Mouse (Mus musculus): ENCODE data around the gene P3h1. TPM values are rescaled to one million over a fixed set of nuclear protein-coding genes. Genes with fewer than 3 reads are reported as not detected.

P3h1 gene
- polyA plus RNA-seq, 1 experiment from 2014 or later: 15.5 TPM

DNA sequence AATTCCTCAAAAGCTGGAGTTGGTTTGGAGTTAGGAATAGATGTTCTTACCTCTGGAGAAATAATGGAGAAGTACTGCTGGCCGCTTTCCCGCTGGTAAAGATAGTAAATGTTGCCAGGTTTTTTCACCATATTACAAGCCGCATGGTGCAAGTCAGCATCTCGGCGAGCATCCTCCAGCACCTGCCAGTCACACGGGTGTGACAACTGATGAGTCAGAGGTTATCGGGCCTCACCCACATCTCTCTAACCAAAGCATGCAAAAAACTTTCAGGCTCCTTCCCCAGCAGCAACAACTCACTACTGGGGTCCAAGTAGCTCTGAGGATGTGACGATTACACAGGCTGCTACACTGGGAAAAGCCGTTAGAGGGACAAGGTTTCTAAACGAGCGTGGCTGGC lies 6.0 kb upstream of the P3h1 start:
- Histone ChIP-seq H3K27ac (ENCODE audit: low read depth, low read length) (no peak overlapping the region), H3K4me1 (ENCODE audit: control insufficient read depth, insufficient read depth, low read length) (peaks cover 5% of the 10 kb centered on the region), H3K9ac (ENCODE audit: low read length) (no peak overlapping the region), H3K36me3 (ENCODE audit: control insufficient read depth, insufficient read depth, low read length) (peaks cover 9% of the 10 kb centered on the region; the same call in 1 of the 2 replicates), H3K4me3 (ENCODE audit: low read depth, low read length) (no peak overlapping the region), H3K27me3 (ENCODE audit: control insufficient read depth, insufficient read depth, low read length) (no peaks in the 10 kb centered on the region), H3K9me3 (ENCODE audit: control insufficient read depth, low read length) (no peaks in the 10 kb centered on the region), H3K4me2 (no peak overlapping the region)
- ATAC-seq (ENCODE audit: low FRiP score) (no peak), DNase-seq (ENCODE audit: low spot score, missing footprints) (no peak)
- 95% methylated on average over 11 of the region's 11 CpGs for WGBS

DNA sequence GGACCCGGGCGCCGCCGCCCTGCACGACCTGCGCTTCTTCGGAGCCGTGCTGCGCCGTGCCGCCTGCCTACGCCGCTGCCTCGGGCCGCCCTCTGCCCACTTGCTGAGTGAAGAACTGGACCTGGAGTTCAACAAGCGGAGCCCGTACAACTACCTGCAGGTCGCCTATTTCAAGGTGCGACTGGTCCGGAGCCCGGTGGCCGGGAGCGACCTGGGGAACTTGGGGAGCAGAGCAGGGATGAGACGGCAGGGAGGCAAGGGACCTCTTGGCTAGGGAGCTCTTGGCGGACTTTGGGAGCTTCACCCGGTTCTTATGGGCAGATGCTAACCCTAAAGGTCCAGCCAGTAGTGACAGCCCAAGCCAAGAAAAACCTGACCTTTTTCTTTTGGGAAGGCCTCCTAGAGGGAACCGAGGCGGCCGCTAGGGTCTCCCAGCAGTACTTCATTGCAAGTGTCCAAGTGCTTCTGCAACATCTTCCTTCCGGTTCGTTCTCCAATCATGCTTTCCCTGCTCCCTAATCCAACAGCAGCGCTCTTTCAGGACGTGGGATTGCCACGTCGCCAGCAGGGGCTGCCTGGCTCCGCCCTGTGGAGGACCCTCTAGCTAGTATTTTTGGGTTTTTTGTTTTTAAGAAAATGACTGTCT lies 664 bp downstream of the P3h1 start:
- no peaks in the 10 kb centered on the region for H3K27me3 ChIP-seq (ENCODE audit: control insufficient read depth, insufficient read depth, low read length)
- peak; percentile 96 for DNase-seq (ENCODE audit: low spot score, missing footprints)
- peak overlapping the region; percentile 92 for H3K4me2 ChIP-seq
- no peaks in the 10 kb centered on the region for H3K9me3 ChIP-seq (ENCODE audit: control insufficient read depth, low read length)
- H3K36me3 ChIP-seq (ENCODE audit: control insufficient read depth, insufficient read depth, low read length): no peaks in the 10 kb centered on the region
- WGBS: under 1% methylated on average over 34 of the region's 36 CpGs
- H3K9ac ChIP-seq (ENCODE audit: low read length): peak overlapping the region; percentile 71
- peaks cover 15% of the 10 kb centered on the region for H3K4me1 ChIP-seq (ENCODE audit: control insufficient read depth, insufficient read depth, low read length)
- peak; percentile 22 for ATAC-seq (ENCODE audit: low FRiP score)
- H3K27ac ChIP-seq (ENCODE audit: low read depth, low read length): no peak overlapping the region; the same call in 1 of the 2 replicates
- peak overlapping the region; percentile 85 for H3K4me3 ChIP-seq (ENCODE audit: low read depth, low read length)

DNA sequence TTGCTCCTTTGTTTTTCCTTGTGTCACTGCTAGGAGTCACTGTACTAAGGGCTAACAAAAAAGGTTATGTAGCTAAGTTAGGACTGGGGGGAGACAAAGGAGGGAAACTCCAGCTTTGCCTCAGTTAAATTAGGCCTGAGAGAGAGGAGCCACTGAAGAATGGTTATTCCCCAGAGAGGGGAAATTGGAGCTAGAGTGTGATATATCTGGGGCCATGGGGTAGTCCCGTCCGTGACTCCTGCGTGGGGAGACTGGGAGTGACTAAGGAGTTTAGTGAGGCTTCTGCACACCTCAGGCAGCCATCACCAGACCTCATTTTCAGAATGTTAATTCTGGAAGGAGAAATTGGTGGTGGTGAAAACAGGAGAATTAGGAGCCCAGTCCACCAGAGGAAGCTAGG lies 1.6 kb downstream of the P3h1 start:
- 82% methylated on average over 3 of the region's 3 CpGs for WGBS
- H3K27me3 ChIP-seq (ENCODE audit: control insufficient read depth, insufficient read depth, low read length): no peaks in the 10 kb centered on the region
- H3K36me3 ChIP-seq (ENCODE audit: control insufficient read depth, insufficient read depth, low read length): no peaks in the 10 kb centered on the region
- ATAC-seq (ENCODE audit: low FRiP score) (no peak), DNase-seq (ENCODE audit: low spot score, missing footprints) (no peak)
- no peak overlapping the region for H3K27ac ChIP-seq (ENCODE audit: low read depth, low read length)
- no peak overlapping the region for H3K9ac ChIP-seq (ENCODE audit: low read length)
- no peaks in the 10 kb centered on the region for H3K9me3 ChIP-seq (ENCODE audit: control insufficient read depth, low read length)
- peak overlapping the region; percentile 7; the same call in 1 of the 2 replicates for H3K4me3 ChIP-seq (ENCODE audit: low read depth, low read length)
- peaks cover 15% of the 10 kb centered on the region for H3K4me1 ChIP-seq (ENCODE audit: control insufficient read depth, insufficient read depth, low read length)
- peak overlapping the region; percentile 92 for H3K4me2 ChIP-seq

DNA sequence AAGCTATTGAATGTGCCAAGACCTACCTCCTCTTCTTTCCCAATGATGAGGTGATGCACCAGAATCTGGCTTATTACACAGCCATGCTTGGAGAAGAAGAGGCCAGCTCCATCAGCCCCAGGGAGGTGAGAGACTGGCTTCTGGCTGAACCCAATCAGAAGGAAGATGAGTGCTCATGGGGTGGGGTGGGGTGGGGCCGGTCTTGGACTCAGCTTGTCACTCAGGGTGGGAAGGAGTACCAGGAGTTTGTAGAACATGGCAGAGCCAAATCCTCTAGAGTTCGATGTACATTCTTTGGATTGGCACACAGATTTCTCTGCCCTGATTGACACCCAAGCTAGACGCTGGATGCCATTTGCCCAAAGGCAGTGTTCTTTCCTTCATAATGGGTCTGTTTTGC lies 5.9 kb downstream of the P3h1 start:
- no peak for ATAC-seq (ENCODE audit: low FRiP score)

DNA sequence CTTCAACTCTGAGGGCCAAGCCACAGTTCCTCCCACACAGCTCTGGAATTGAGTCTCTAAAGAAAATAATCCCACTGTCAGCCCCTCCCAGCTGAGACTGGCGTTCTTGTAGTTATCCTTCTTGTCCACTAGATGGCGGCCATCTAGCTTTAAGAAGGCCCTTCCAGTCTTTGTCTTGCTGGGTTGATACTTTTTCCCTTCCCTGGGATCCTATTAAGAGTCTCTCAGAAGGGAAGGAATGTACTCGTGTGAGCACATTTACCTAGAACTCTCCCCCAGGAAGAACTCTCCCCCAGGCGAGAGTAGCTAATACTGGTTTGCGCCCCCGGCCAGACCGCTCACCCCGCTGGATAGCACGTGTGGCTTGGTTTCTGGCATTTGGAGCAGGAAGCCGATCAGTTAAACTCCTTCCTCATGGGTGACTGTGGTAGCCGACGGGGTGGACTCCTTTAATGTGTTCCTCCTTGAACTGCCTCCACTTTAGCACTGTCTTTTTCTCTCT lies 6.5 kb downstream of the P3h1 start:
- no peak overlapping the region for H3K4me3 ChIP-seq (ENCODE audit: low read depth, low read length)
- no peaks in the 10 kb centered on the region for H3K27me3 ChIP-seq (ENCODE audit: control insufficient read depth, insufficient read depth, low read length)
- ATAC-seq (ENCODE audit: low FRiP score) (peak; percentile 81), DNase-seq (ENCODE audit: low spot score, missing footprints) (peak; percentile 95)
- H3K27ac ChIP-seq (ENCODE audit: low read depth, low read length): no peak overlapping the region; the same call in 1 of the 2 replicates
- no peaks in the 10 kb centered on the region for H3K9me3 ChIP-seq (ENCODE audit: control insufficient read depth, low read length)
- H3K36me3 ChIP-seq (ENCODE audit: control insufficient read depth, insufficient read depth, low read length): 0 out of 2 replicates have a peak, but pooled peaks cover 2% of the 10 kb centered on the region
- peak overlapping the region; percentile 39; the same call in 1 of the 2 replicates for H3K9ac ChIP-seq (ENCODE audit: low read length)
- 0 out of 2 replicates have a peak, but pooled peaks cover 2% of the 10 kb centered on the region for H3K4me1 ChIP-seq (ENCODE audit: control insufficient read depth, insufficient read depth, low read length)
- 47% methylated on average over 12 of the region's 12 CpGs for WGBS
- H3K4me2 ChIP-seq: 0 out of 2 replicates have a peak overlapping the region, but pooled peaks have one; percentile 2

More for the DNA sequence above, 5.9 kb downstream of the P3h1 start:
- Histone ChIP-seq H3K9me3 (ENCODE audit: control insufficient read depth, low read length) (no peaks in the 10 kb centered on the region), H3K9ac (ENCODE audit: low read length) (no peak overlapping the region), H3K4me3 (ENCODE audit: low read depth, low read length) (no peak overlapping the region), H3K36me3 (ENCODE audit: control insufficient read depth, insufficient read depth, low read length) (no peaks in the 10 kb centered on the region), H3K27me3 (ENCODE audit: control insufficient read depth, insufficient read depth, low read length) (no peaks in the 10 kb centered on the region), H3K4me2 (no peak overlapping the region), H3K27ac (ENCODE audit: low read depth, low read length) (no peak overlapping the region), H3K4me1 (ENCODE audit: control insufficient read depth, insufficient read depth, low read length) (peaks cover 5% of the 10 kb centered on the region)
- DNase-seq (ENCODE audit: low spot score, missing footprints): no peak
- 72% methylated on average over 3 of the region's 3 CpGs for WGBS

DNA sequence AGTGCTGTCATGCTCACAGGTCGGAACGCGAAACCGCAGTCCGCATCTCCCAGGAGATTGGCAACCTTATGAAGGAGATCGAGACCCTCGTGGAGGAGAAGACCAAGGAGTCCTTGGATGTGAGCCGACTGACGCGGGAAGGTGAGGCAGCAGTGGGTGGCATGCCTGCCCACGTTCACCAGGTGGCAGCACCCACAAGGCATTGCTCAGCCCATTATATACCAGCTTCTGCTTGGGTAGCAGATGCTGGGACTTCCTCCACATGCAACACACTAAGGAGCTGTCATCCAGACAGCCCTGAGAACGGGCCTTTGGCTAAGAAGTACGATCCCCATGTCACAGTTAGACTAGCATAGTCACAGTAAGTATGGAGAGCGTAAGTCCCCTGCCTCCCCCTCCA lies 8.9 kb downstream of the P3h1 start:
- Histone ChIP-seq H3K27me3 (ENCODE audit: control insufficient read depth, insufficient read depth, low read length) (no peaks in the 10 kb centered on the region), H3K4me3 (ENCODE audit: low read depth, low read length) (no peak overlapping the region), H3K4me2 (no peak overlapping the region), H3K9ac (ENCODE audit: low read length) (no peak overlapping the region), H3K9me3 (ENCODE audit: control insufficient read depth, low read length) (no peaks in the 10 kb centered on the region), H3K36me3 (ENCODE audit: control insufficient read depth, insufficient read depth, low read length) (0 out of 2 replicates have a peak, but pooled peaks cover 2% of the 10 kb centered on the region), H3K4me1 (ENCODE audit: control insufficient read depth, insufficient read depth, low read length) (no peaks in the 10 kb centered on the region), H3K27ac (ENCODE audit: low read depth, low read length) (no peak overlapping the region)
- ATAC-seq (ENCODE audit: low FRiP score): no peak
- WGBS: 89% methylated on average over 14 of the region's 14 CpGs
- no peak for DNase-seq (ENCODE audit: low spot score, missing footprints)

DNA sequence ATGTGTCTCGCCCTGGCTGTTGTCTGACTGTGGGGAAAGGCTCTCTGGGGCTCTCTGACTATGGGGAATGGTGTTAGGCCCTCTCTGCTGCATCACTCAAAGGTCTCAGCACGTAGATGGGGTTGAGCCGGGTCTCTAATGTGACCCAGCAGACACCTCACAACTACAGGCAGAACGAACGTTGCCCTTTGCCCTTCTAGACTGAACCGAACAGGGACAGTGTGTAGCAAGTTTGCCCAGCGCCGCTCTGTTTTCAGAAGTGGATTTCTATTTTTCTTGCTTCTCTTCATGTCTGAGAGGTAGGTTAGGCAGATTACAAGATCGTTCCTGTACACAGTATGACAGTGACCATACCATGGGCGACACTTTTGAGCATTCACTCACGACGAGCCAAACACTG lies 9.9 kb downstream of the P3h1 start:
- Histone ChIP-seq H3K36me3 (ENCODE audit: control insufficient read depth, insufficient read depth, low read length) (0 out of 2 replicates have a peak, but pooled peaks cover 2% of the 10 kb centered on the region), H3K27ac (ENCODE audit: low read depth, low read length) (no peak overlapping the region)
- 93% methylated on average over 12 of the region's 12 CpGs for WGBS

DNA sequence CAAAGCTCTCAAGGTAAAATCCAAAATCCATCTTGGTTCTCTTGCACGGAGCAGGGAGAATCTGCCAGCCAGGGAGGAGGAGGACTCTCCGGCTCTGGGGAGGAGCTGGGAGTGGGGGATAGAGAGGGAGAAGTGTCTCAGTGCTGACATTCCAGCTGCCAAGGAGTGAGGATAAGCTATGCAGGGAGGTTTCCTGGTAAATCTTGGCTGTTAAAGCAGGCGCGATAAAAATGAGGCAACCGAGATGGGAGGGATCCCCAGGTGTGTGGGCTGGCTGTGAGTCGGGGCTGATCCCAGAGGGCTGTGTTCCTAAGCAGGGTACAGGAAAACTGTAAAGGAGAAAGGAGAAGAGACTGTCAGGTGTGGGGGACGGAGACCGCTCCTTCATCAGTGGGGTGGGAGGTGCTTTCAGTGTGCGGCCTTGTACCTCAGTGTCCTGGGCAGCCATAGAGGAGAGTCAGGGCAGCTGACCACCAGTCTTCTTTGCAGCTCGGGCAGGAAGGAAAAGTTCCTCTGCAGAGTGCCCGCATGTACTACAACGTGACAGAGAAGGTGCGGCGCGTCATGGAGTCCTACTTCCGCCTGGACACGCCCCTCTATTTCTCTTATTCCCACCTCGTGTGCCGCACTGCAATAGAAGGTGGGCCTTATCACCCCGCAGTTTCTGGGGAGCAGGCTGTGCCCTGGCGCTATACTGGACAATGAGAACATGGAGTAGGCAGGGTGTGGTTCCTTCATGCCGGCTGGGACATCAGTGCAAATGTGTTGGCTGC lies 11.9 kb downstream of the P3h1 start:
- H3K36me3 ChIP-seq (ENCODE audit: control insufficient read depth, insufficient read depth, low read length): 0 out of 2 replicates have a peak, but pooled peaks cover 2% of the 10 kb centered on the region
- WGBS: 84% methylated on average over 22 of the region's 22 CpGs

More for the DNA sequence above, 9.9 kb downstream of the P3h1 start:
- no peak for ATAC-seq (ENCODE audit: low FRiP score)
- no peaks in the 10 kb centered on the region for H3K27me3 ChIP-seq (ENCODE audit: control insufficient read depth, insufficient read depth, low read length)
- no peak for DNase-seq (ENCODE audit: low spot score, missing footprints)
- H3K9ac ChIP-seq (ENCODE audit: low read length): no peak overlapping the region
- H3K4me1 ChIP-seq (ENCODE audit: control insufficient read depth, insufficient read depth, low read length): peaks cover 2% of the 10 kb centered on the region; the same call in 1 of the 2 replicates
- H3K4me3 ChIP-seq (ENCODE audit: low read depth, low read length): no peak overlapping the region
- no peaks in the 10 kb centered on the region for H3K9me3 ChIP-seq (ENCODE audit: control insufficient read depth, low read length)
- H3K4me2 ChIP-seq: no peak overlapping the region

DNA sequence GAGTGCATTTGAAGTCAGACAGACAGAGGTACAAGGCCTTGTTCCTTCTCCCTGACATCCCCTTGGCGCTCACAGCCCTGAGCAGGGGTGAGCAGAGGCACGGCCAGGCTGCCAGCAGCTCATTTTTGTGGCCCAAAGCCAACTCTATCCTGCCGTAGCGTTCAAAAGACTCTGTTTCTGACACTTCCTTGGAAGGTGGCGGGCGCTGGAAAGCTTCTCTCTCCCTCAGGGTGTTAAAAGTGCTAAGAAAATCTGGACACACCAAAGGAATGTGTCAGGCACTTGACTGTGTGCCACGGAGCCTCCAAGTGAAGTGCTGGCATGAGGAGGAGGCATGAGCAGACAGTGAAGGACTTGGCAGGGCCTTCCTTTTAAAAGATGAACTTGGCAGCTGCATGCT lies 12.8 kb downstream of the P3h1 start:
- ATAC-seq (ENCODE audit: low FRiP score): no peak
- Histone ChIP-seq H3K4me1 (ENCODE audit: control insufficient read depth, insufficient read depth, low read length) (peaks cover 5% of the 10 kb centered on the region), H3K27me3 (ENCODE audit: control insufficient read depth, insufficient read depth, low read length) (no peaks in the 10 kb centered on the region), H3K4me3 (ENCODE audit: low read depth, low read length) (no peak overlapping the region), H3K27ac (ENCODE audit: low read depth, low read length) (no peak overlapping the region), H3K36me3 (ENCODE audit: control insufficient read depth, insufficient read depth, low read length) (0 out of 2 replicates have a peak, but pooled peaks cover 2% of the 10 kb centered on the region), H3K9ac (ENCODE audit: low read length) (no peak overlapping the region), H3K4me2 (no peak overlapping the region), H3K9me3 (ENCODE audit: control insufficient read depth, low read length) (no peaks in the 10 kb centered on the region)
- WGBS: 83% methylated on average over 7 of the region's 7 CpGs
- no peak for DNase-seq (ENCODE audit: low spot score, missing footprints)

More for the DNA sequence above, 11.9 kb downstream of the P3h1 start:
- H3K9ac ChIP-seq (ENCODE audit: low read length): no peak overlapping the region
- DNase-seq (ENCODE audit: low spot score, missing footprints): no peak
- ATAC-seq (ENCODE audit: low FRiP score): no peak
- no peak overlapping the region for H3K27ac ChIP-seq (ENCODE audit: low read depth, low read length)
- H3K9me3 ChIP-seq (ENCODE audit: control insufficient read depth, low read length): no peaks in the 10 kb centered on the region
- no peaks in the 10 kb centered on the region for H3K27me3 ChIP-seq (ENCODE audit: control insufficient read depth, insufficient read depth, low read length)
- H3K4me3 ChIP-seq (ENCODE audit: low read depth, low read length): no peak overlapping the region
- H3K4me2 ChIP-seq: no peak overlapping the region
- peaks cover 5% of the 10 kb centered on the region for H3K4me1 ChIP-seq (ENCODE audit: control insufficient read depth, insufficient read depth, low read length)

Measured in midbrain, embryonic 11.5 days (tissue).